9 mouse cellular contexts compared by ENCODE assay signal in genomic region chr1:105843856-105844255, GRCm38 (mm10).
A peak's percentile ranks its signal among the peaks of the same experiment; 100 is the strongest.
DNase-seq lines count a peak whose midpoint lies in the region; ATAC-seq and TF ChIP-seq lines count a peak whose summit lies in the region.
"Had no signal": no experiment of that assay in that cellular context is flagged by ENCODE, and none has a peak within 500 bp of the region (broad histone marks: within the 10 kb centered on the region; RNA-seq: fewer than 3 reads in every experiment).

No protein-coding gene starts in this region.

- no peaks in the 10 kb centered on the region for H3K9me3 ChIP-seq in lung, embryonic 15.5 days
- H3K9me3 ChIP-seq in forebrain, embryonic 13.5 days (replicated peaks): no peaks in the 10 kb centered on the region
- H3K9me3 ChIP-seq in limb, embryonic 14.5 days (ENCODE audit: control insufficient read depth, low read length): no peaks in the 10 kb centered on the region
- H3K9me3 ChIP-seq in stomach, postnatal 0 days (ENCODE audit: control insufficient read depth, low read length): no peaks in the 10 kb centered on the region

- peaks cover 7% of the 10 kb centered on the region; the same call in 1 of the 2 replicates for H3K27me3 ChIP-seq in lung, embryonic 15.5 days
- H3K27me3 ChIP-seq in forebrain, embryonic 13.5 days: 0 out of 2 replicates have a peak, but pooled peaks cover 3% of the 10 kb centered on the region
- H3K27me3 ChIP-seq in limb, embryonic 14.5 days (ENCODE audit: control insufficient read depth, insufficient read depth, low read length): peaks cover 11% of the 10 kb centered on the region
- H3K27me3 ChIP-seq in stomach, postnatal 0 days (ENCODE audit: control insufficient read depth, insufficient read depth, low read length): no peaks in the 10 kb centered on the region
- H3K27me3 ChIP-seq in thymus, adult 2 months (ENCODE audit: control insufficient read depth, insufficient read depth, low read length): no peaks in the 10 kb centered on the region

- H3K4me2 ChIP-seq in lung, embryonic 15.5 days: peak overlapping the region; percentile 20
- H3K4me2 ChIP-seq in forebrain, embryonic 13.5 days: peak overlapping the region; percentile 66
- H3K4me2 ChIP-seq in limb, embryonic 14.5 days (replicated peaks; ENCODE audit: low read depth, low read length, severe bottlenecking): 0 out of 2 replicates have a peak overlapping the region, but pooled peaks have one; percentile 16
- H3K4me2 ChIP-seq in stomach, postnatal 0 days (replicated peaks; ENCODE audit: low read depth): 0 out of 2 replicates have a peak overlapping the region, but pooled peaks have one; percentile 31

- no peaks in the 10 kb centered on the region for H3K36me3 ChIP-seq in lung, embryonic 15.5 days
- H3K36me3 ChIP-seq in forebrain, embryonic 13.5 days (ENCODE audit: poor library complexity, severe bottlenecking): no peaks in the 10 kb centered on the region
- H3K36me3 ChIP-seq in limb, embryonic 14.5 days (ENCODE audit: control insufficient read depth, insufficient read depth, low read length): no peaks in the 10 kb centered on the region
- no peaks in the 10 kb centered on the region for H3K36me3 ChIP-seq in stomach, postnatal 0 days (ENCODE audit: control insufficient read depth, insufficient read depth, low read length)
- no peaks in the 10 kb centered on the region for H3K36me3 ChIP-seq in thymus, adult 2 months (ENCODE audit: control insufficient read depth, insufficient read depth, low read length)

- no peak overlapping the region for H3K4me3 ChIP-seq in lung, embryonic 15.5 days
- peak overlapping the region; percentile 36 for H3K4me3 ChIP-seq in forebrain, embryonic 13.5 days
- no peak overlapping the region for H3K4me3 ChIP-seq in limb, embryonic 14.5 days (replicated peaks; ENCODE audit: low read length)
- H3K4me3 ChIP-seq in stomach, postnatal 0 days (ENCODE audit: low read depth, low read length): no peak overlapping the region
- H3K4me3 ChIP-seq in thymus, adult 2 months (ENCODE audit: control insufficient read depth, insufficient read depth, low read length): no peak overlapping the region

- ATAC-seq in lung, embryonic 15.5 days (ENCODE audit: borderline replicate concordance, extremely low read depth, low FRiP score, low TSS enrichment): no peak; the same call in 1 of the 2 replicates
- peak; percentile 50 for ATAC-seq in forebrain, embryonic 13.5 days
- ATAC-seq in limb, embryonic 14.5 days (ENCODE audit: low FRiP score, low read depth): no peak
- no peak for ATAC-seq in stomach, postnatal 0 days (ENCODE audit: low FRiP score, low TSS enrichment)

- no peak overlapping the region for H3K9ac ChIP-seq in lung, embryonic 15.5 days
- H3K9ac ChIP-seq in forebrain, embryonic 13.5 days: peak overlapping the region; percentile 53
- H3K9ac ChIP-seq in limb, embryonic 14.5 days (ENCODE audit: low read depth, low read length, severe bottlenecking): no peak overlapping the region
- H3K9ac ChIP-seq in stomach, postnatal 0 days (ENCODE audit: low read length): no peak overlapping the region

- H3K4me1 ChIP-seq in lung, embryonic 15.5 days: peaks cover 16% of the 10 kb centered on the region; the same call in 1 of the 2 replicates
- peaks cover 17% of the 10 kb centered on the region for H3K4me1 ChIP-seq in forebrain, embryonic 13.5 days
- H3K4me1 ChIP-seq in limb, embryonic 14.5 days (ENCODE audit: control insufficient read depth, insufficient read depth, low read length): peaks cover 5% of the 10 kb centered on the region; the same call in 1 of the 2 replicates
- H3K4me1 ChIP-seq in stomach, postnatal 0 days (replicated peaks; ENCODE audit: control insufficient read depth, insufficient read depth): no peaks in the 10 kb centered on the region
- no peaks in the 10 kb centered on the region for H3K4me1 ChIP-seq in thymus, adult 2 months (replicated peaks; ENCODE audit: control insufficient read depth, insufficient read depth, low read length)

- no peak for DNase-seq in lung, postnatal 14 days
- DNase-seq in limb, embryonic 14.5 days (ENCODE audit: low spot score): no peak
- DNase-seq in stomach, postnatal 0 days (ENCODE audit: low spot score): peak; percentile 11
- no peak for DNase-seq in thymus, adult 2 months
- no peak for DNase-seq in left cerebral cortex, adult 11 months (ENCODE audit: low spot score)
- DNase-seq: kidney, postnatal 36 days; thymus, adult 18-20 months had no signal

- H3K27ac ChIP-seq in lung, embryonic 15.5 days: no peak overlapping the region
- H3K27ac ChIP-seq in forebrain, embryonic 13.5 days: no peak overlapping the region
- H3K27ac ChIP-seq in limb, embryonic 14.5 days (replicated peaks; ENCODE audit: low read depth, low read length): no peak overlapping the region
- no peak overlapping the region for H3K27ac ChIP-seq in stomach, postnatal 0 days (replicated peaks)
- H3K27ac ChIP-seq in thymus, adult 2 months (ENCODE audit: control insufficient read depth, insufficient read depth, low read length): no peak overlapping the region

- WGBS in lung, embryonic 15.5 days: 10% methylated on average over 2 of the region's 2 CpGs
- WGBS in forebrain, embryonic 13.5 days: 8% methylated on average over 2 of the region's 2 CpGs
- WGBS in limb, embryonic 14.5 days: 6% methylated on average over 2 of the region's 2 CpGs
- 20% methylated on average over 2 of the region's 2 CpGs for WGBS in stomach, postnatal 0 days
- WGBS in thymus, adult 2 months: 47% methylated on average over 2 of the region's 2 CpGs

- TF ChIP-seq CTCF in stomach, postnatal 0 days (IDR thresholded peaks at IDR 0.05; ENCODE audit: low read depth): no peak
- TF ChIP-seq CTCF in thymus, adult 2 months (IDR thresholded peaks at IDR 0.05; ENCODE audit: borderline replicate concordance, control insufficient read depth, extremely low read depth, insufficient read depth, low read length, poor library complexity): no peak

- no peak for TF ChIP-seq EP300 in stomach, postnatal 0 days (optimal IDR thresholded peaks at IDR 0.05)

- no peak for TF ChIP-seq POLR2A in limb, embryonic 14.5 days (IDR thresholded peaks at IDR 0.05; ENCODE audit: borderline replicate concordance, extremely low read depth, insufficient read depth, insufficient read length)
- no peak for TF ChIP-seq POLR2A in thymus, adult 2 months (IDR thresholded peaks at IDR 0.05; ENCODE audit: control insufficient read depth, extremely low read depth, insufficient read depth, low read length, poor library complexity)

Comparison
In these comparisons a context has a peak if more than half of its experiments do, and no peak if none do; other contexts are left out.
1. H3K4me2 ChIP-seq: peak in every context shown above with its lines; median percentile 66 in forebrain, embryonic 13.5 days; 31 in stomach, postnatal 0 days; 20 in lung, embryonic 15.5 days; 16 in limb, embryonic 14.5 days.